Mouse (Mus musculus) liver, postnatal 0 days (tissue): ENCODE data around the gene Stk11ip.

Experiments used
- CTCF ChIP-seq: sonication (generic); IDR thresholded peaks from 2 replicates; pipeline ENCODE4 v1.5.1; 2016; ENCODE audit warnings: antibody characterized with exemption, low read depth
- EP300 ChIP-seq: IDR thresholded peaks from 2 replicates; pipeline ENCODE4 v1.6.1; 2016; ENCODE audit warnings: antibody characterized with exemption, low read depth, mild to moderate bottlenecking

- TF ChIP-seq CTCF (no peak; the same call in 1 of the 2 replicates), EP300 (no peak)
Measured at GRCm38 (mm10) chr1:75478497-75478896, 42.8 kb upstream of the Stk11ip start.
